Mouse (Mus musculus) adrenal gland (tissue): Measurements from ENCODE around the gene Abtb2.

Experiments
- intact Hi-C: fragments of 180-260 bp; cut with DNase I; formaldehyde crosslinking; loops from one replicate; pipeline ENCODE4 v1.15.1; 2025

The Abtb2 gene

GRCm38 (mm10) chr2:103718594-103719291, 152.6 kb downstream of the Abtb2 start:
- intact Hi-C loops, result loop anchor here (2.0 kb wide), 1 partner anchor 154 kb away; no protein-coding TSS in a partner anchor

GRCm38 (mm10) chr2:103719292-103719646, 153.2 kb downstream of the Abtb2 start:
- intact Hi-C loops, result loop anchor here (2.0 kb wide), 1 partner anchor 154 kb away; no protein-coding TSS in a partner anchor

- intact Hi-C loops, result no loop called here
Measured at GRCm38 (mm10) chr2:103724521-103724920, 158.4 kb downstream of the Abtb2 start.

GRCm38 (mm10) chr2:103728027-103728540, 162.0 kb downstream of the Abtb2 start:
- intact Hi-C loops, result loop anchor here (5.0 kb wide), 1 partner anchor 261 kb away; no protein-coding TSS in a partner anchor

- intact Hi-C loops, result no loop called here
Measured at GRCm38 (mm10) chr2:103730999-103731398, 164.9 kb downstream of the Abtb2 start.

- intact Hi-C loops, result no loop called here
Measured at GRCm38 (mm10) chr2:103731423-103731822, 165.3 kb downstream of the Abtb2 start.

GRCm38 (mm10) chr2:103742821-103743220, 176.7 kb downstream of the Abtb2 start:
- intact Hi-C loops, result loop anchor here (10.0 kb wide), 1 partner anchor 262 kb away; no protein-coding TSS in a partner anchor

GRCm38 (mm10) chr2:103743536-103743935, 177.4 kb downstream of the Abtb2 start:
- intact Hi-C loops, result loop anchor here (10.0 kb wide), 1 partner anchor 261 kb away; no protein-coding TSS in a partner anchor

- intact Hi-C loops, result loop anchor here (10.0 kb wide), 1 partner anchor 261 kb away; no protein-coding TSS in a partner anchor
Measured at GRCm38 (mm10) chr2:103743988-103744387, 177.9 kb downstream of the Abtb2 start.

GRCm38 (mm10) chr2:103745481-103745880, 179.4 kb downstream of the Abtb2 start:
- intact Hi-C loops, result loop anchor here (10.0 kb wide), 1 partner anchor 259 kb away; no protein-coding TSS in a partner anchor

GRCm38 (mm10) chr2:103746096-103746495, 180.0 kb downstream of the Abtb2 start:
- intact Hi-C loops, result loop anchor here (10.0 kb wide), 1 partner anchor 259 kb away; no protein-coding TSS in a partner anchor

- intact Hi-C loops, result loop anchor here (10.0 kb wide), 1 partner anchor 258 kb away; no protein-coding TSS in a partner anchor
Measured at GRCm38 (mm10) chr2:103746761-103747160, 180.7 kb downstream of the Abtb2 start.

- intact Hi-C loops, result loop anchor here (10.0 kb wide), 1 partner anchor 257 kb away; no protein-coding TSS in a partner anchor
Measured at GRCm38 (mm10) chr2:103747891-103748290, 181.8 kb downstream of the Abtb2 start.

GRCm38 (mm10) chr2:103749091-103749490, 183.0 kb downstream of the Abtb2 start:
- intact Hi-C loops, result loop anchor here (10.0 kb wide), 1 partner anchor 256 kb away; no protein-coding TSS in a partner anchor

GRCm38 (mm10) chr2:103751771-103752170, 185.7 kb downstream of the Abtb2 start:
- intact Hi-C loops, result no loop called here

- intact Hi-C loops, result no loop called here
Measured at GRCm38 (mm10) chr2:103754614-103755013, 188.5 kb downstream of the Abtb2 start.

- intact Hi-C loops, result no loop called here
Measured at GRCm38 (mm10) chr2:103755458-103756085, 189.5 kb downstream of the Abtb2 start.

- intact Hi-C loops, result loop anchor here (2.0 kb wide), 1 partner anchor 36 kb away; the partner anchor contains the start of gene Caprin1
Measured at GRCm38 (mm10) chr2:103760421-103760820, 194.3 kb downstream of the Abtb2 start.

- intact Hi-C loops, result loop anchor here (2.0 kb wide), 1 partner anchor 36 kb away; the partner anchor contains the start of gene Caprin1
Measured at GRCm38 (mm10) chr2:103760906-103761716, 195.0 kb downstream of the Abtb2 start, which contains the start of gene Nat10. TSS of gene Nat10 (minus strand) at chr2:103761270.

- intact Hi-C loops, result loop anchor here (2.0 kb wide), 1 partner anchor 35 kb away; the partner anchor contains the start of gene Caprin1
Measured at GRCm38 (mm10) chr2:103761993-103762392, 195.9 kb downstream of the Abtb2 start.

- intact Hi-C loops, result no loop called here
Measured at GRCm38 (mm10) chr2:103762492-103762891, 196.4 kb downstream of the Abtb2 start.
